Mouse (Mus musculus) MEL (cell line): ENCODE measurements around the gene Unkl. TPM values are rescaled to one million over a fixed set of nuclear protein-coding genes. Genes with fewer than 3 reads are reported as not detected.

Experiments
- DNase-seq: peaks from one replicate; pipeline ENCODE4 v3.0.0; 2011; ENCODE audit warnings: low read depth, low spot score
- H3K27ac ChIP-seq: 2 replicates; pipeline ENCODE4 v1.5.1; 2012; ENCODE audit warnings: low read depth, mild to moderate bottlenecking, control low read depth, low read length, moderate library complexity; ENCODE audit not compliant: control insufficient read depth
- H3K27me3 ChIP-seq, 2 experiments: fragments of 150-350 bp in 1 of 2; sonication (generic) in 1 of 2; 2 replicates each; pipeline ENCODE4 v1.6.1; 2012; ENCODE audit warnings: low read length in 2 of 2, mild to moderate bottlenecking in 2 of 2, improper control_type of control experiment in 1 of 2, moderate library complexity in 1 of 2; ENCODE audit not compliant: insufficient read depth in 2 of 2, control insufficient read depth in 1 of 2
- H3K36me3 ChIP-seq, 2 experiments: 2 replicates each; pipeline ENCODE4 v1.6.1; 2012 to 2014; ENCODE audit warnings: low read length in 2 of 2, improper control_type of control experiment in 1 of 2, inconsistent platforms in 1 of 2, mild to moderate bottlenecking in 1 of 2; ENCODE audit not compliant: insufficient read depth in 2 of 2, control insufficient read depth in 1 of 2
- H3K4me1 ChIP-seq, 2 experiments: fragments of 150-350 bp in 1 of 2; sonication (generic) in 1 of 2; 2 replicates each; pipeline ENCODE4 v1.6.1; 2012; ENCODE audit warnings: low read length in 2 of 2, improper control_type of control experiment in 1 of 2, mild to moderate bottlenecking in 1 of 2; ENCODE audit not compliant: insufficient read depth in 2 of 2, control insufficient read depth in 1 of 2
- H3K4me3 ChIP-seq, 2 experiments: fragments of 150-350 bp in 1 of 2; sonication (generic) in 1 of 2; 2 replicates each; pipeline ENCODE4 v1.5.1; 2012; ENCODE audit warnings: low read depth in 2 of 2, low read length in 2 of 2, mild to moderate bottlenecking in 2 of 2, moderate library complexity in 2 of 2, control low read depth in 1 of 2, improper control_type of control experiment in 1 of 2; ENCODE audit not compliant: control insufficient read depth in 1 of 2, insufficient read depth in 1 of 2
- H3K79me2 ChIP-seq: 2 replicates; pipeline ENCODE4 v1.6.1; 2012; ENCODE audit warnings: mild to moderate bottlenecking, low read length, moderate library complexity; ENCODE audit not compliant: control insufficient read depth, poor library complexity, insufficient read depth
- H3K9ac ChIP-seq: 2 replicates; pipeline ENCODE4 v1.6.1; 2012; ENCODE audit warnings: low read depth, mild to moderate bottlenecking, control low read depth, low read length, moderate library complexity; ENCODE audit not compliant: control insufficient read depth, poor library complexity, severe bottlenecking
- H3K9me3 ChIP-seq: fragments of 150-350 bp; sonication (generic); replicated peaks from 2 replicates; pipeline ENCODE4 v1.6.1; 2012; ENCODE audit warnings: mild to moderate bottlenecking, low read length, improper control_type of control experiment, moderate library complexity; ENCODE audit not compliant: insufficient read depth
- CTCF ChIP-seq, 3 experiments: IDR thresholded peaks in 2 of 3; conservative IDR thresholded peaks in 1 of 3; 2 replicates each; pipeline ENCODE4 v1.5.1; 2011 to 2012; ENCODE audit warnings: low read length in 3 of 3, low read depth in 2 of 3, mild to moderate bottlenecking in 2 of 3, improper control_type of control experiment in 1 of 3, inconsistent platforms in 1 of 3, mixed read lengths in 1 of 3, moderate library complexity in 1 of 3; ENCODE audit not compliant: control insufficient read depth in 1 of 3, insufficient read depth in 1 of 3, poor library complexity in 1 of 3, severe bottlenecking in 1 of 3
- ELF1 ChIP-seq: IDR thresholded peaks from 2 replicates; pipeline ENCODE4 v1.6.1; 2014; ENCODE audit warnings: low read depth, mild to moderate bottlenecking, inconsistent platforms, low read length, improper control_type of control experiment, moderate library complexity
- EP300 ChIP-seq, 2 experiments: IDR thresholded peaks; 2 replicates each; pipeline ENCODE4 v1.6.1; 2011; ENCODE audit warnings: improper control_type of control experiment in 2 of 2, low read length in 2 of 2, low read depth in 1 of 2, mild to moderate bottlenecking in 1 of 2
- GATA1 ChIP-seq: IDR thresholded peaks from 2 replicates; pipeline ENCODE4 v1.6.1; 2011; ENCODE audit warnings: low read depth, low read length, improper control_type of control experiment
- JUND ChIP-seq: IDR thresholded peaks from 2 replicates; pipeline ENCODE4 v1.6.1; 2011; ENCODE audit warnings: low read depth, mild to moderate bottlenecking, improper control_type of control experiment, low read length
- MAX ChIP-seq: IDR thresholded peaks from 2 replicates; pipeline ENCODE4 v1.6.1; 2011; ENCODE audit warnings: low read length, improper control_type of control experiment
- MAZ ChIP-seq: IDR thresholded peaks from 2 replicates; pipeline ENCODE4 v1.6.1; 2012; ENCODE audit warnings: low read depth, mild to moderate bottlenecking, inconsistent platforms, low read length, improper control_type of control experiment
- POLR2AphosphoS5 ChIP-seq: IDR thresholded peaks from 2 replicates; pipeline ENCODE4 v1.6.1; 2012; ENCODE audit warnings: low read depth, borderline replicate concordance, mild to moderate bottlenecking, inconsistent platforms, low read length, moderate library complexity, mixed read lengths
- RAD21 ChIP-seq: IDR thresholded peaks from 2 replicates; pipeline ENCODE4 v1.6.1; 2011; ENCODE audit warnings: mild to moderate bottlenecking, low read depth, low read length, improper control_type of control experiment
- SIN3A ChIP-seq: IDR thresholded peaks from 2 replicates; pipeline ENCODE4 v1.6.1; 2012; ENCODE audit warnings: low read length, improper control_type of control experiment, inconsistent platforms
- TBP ChIP-seq: IDR thresholded peaks from 2 replicates; pipeline ENCODE4 v1.8.0; 2011; ENCODE audit warnings: low read depth, low read length, improper control_type of control experiment
- TCF12 ChIP-seq: IDR thresholded peaks from 2 replicates; pipeline ENCODE4 v1.6.1; 2014; ENCODE audit warnings: low read depth, mild to moderate bottlenecking, inconsistent platforms, low read length, improper control_type of control experiment, moderate library complexity
- USF1 ChIP-seq: IDR thresholded peaks from 2 replicates; pipeline ENCODE4 v1.6.1; 2014; ENCODE audit warnings: low read depth, mild to moderate bottlenecking, inconsistent platforms, low read length, improper control_type of control experiment, moderate library complexity
- USF2 ChIP-seq, 2 experiments: IDR thresholded peaks; 2 replicates each; pipeline ENCODE4 v1.6.1; 2011 to 2012; ENCODE audit warnings: improper control_type of control experiment in 2 of 2, low read length in 2 of 2, borderline replicate concordance in 1 of 2, inconsistent platforms in 1 of 2, low read depth in 1 of 2, mild to moderate bottlenecking in 1 of 2; ENCODE audit not compliant: insufficient read depth in 1 of 2
- ZC3H11A ChIP-seq: IDR thresholded peaks from 2 replicates; pipeline ENCODE4 v1.6.1; 2012; ENCODE audit warnings: low read depth, mild to moderate bottlenecking, inconsistent platforms, low read length, improper control_type of control experiment
- ZKSCAN1 ChIP-seq: IDR thresholded peaks from 2 replicates; pipeline ENCODE4 v1.6.1; 2012; ENCODE audit warnings: low read depth, mild to moderate bottlenecking, inconsistent platforms, low read length, improper control_type of control experiment, moderate library complexity
- ZNF384 ChIP-seq: IDR thresholded peaks from 2 replicates; pipeline ENCODE4 v1.6.1; 2012; ENCODE audit warnings: low read depth, mild to moderate bottlenecking, inconsistent platforms, low read length, improper control_type of control experiment
- polyA plus RNA-seq, 2 experiments: library from polyadenylated mRNA; stranded (reverse) in 1 of 2; unstranded in 1 of 2; fragments of >175 nt in 1 of 2; fragments of >200 nt in 1 of 2; gene quantifications; 2 replicates each; pipeline versions ENCODE4 v1.2.1 to v1.2.4; 2012; ENCODE audit warnings: low replicate concordance in 2 of 2, low read depth in 1 of 2; ENCODE audit not compliant: insufficient read length in 2 of 2, insufficient read depth in 1 of 2, missing spikeins in 1 of 2
- total RNA-seq: library from RNA; depleted of rRNA; stranded (reverse); fragments of 300-350 nt; gene quantifications from 2 replicates; pipeline ENCODE4 v1.2.3, GENCODE M21; 2012

Gene Unkl
- total and polyA plus RNA-seq, 3 experiments = 18.0 to 42.4 TPM; not detected in 1

DNA sequence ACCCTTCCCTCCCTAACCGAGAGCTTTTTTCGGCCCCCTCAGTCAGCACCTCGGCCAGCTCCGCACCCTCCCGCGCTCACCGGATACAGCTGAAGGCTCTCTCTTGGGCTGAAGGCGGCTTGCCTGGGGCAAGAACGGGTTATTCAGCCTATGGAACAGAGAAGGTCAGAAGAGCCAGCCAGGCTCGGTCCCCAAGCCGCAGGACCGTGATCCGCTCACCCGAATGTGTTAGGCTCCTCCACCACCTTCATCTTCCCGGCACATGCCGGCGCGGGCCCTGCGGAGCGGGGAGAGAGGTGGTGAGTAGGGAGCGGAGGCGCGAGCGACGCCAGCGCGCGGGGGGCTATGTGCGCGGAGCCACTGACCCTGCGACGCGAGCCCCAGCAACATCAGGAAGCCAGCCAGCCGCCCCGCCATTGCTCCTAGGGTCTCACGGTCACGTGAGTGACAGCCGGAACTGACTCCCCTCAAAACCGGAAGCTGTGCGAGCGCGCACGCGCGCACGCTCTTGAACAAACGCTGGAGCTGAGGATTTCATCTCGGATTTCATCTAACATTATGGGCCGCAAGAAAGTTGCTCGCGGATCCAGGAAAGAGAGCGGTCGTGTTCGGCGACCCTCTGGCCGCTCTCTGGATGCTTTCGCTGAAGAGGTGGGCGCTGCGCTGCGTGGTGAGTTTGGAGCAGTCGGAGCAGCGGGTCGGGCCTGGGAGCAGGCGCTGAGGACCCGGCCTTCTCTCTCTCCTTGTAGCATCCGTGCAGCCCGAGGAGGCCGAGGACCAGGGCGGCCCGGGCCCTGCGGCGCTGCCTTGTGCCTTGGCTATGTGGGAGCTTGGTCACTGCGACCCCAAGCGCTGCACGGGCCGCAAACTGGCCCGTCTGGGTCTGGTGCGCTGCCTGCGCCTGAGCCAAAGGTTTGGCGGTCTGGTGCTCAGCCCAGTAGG, 51.8 kb downstream of the Unkl start, which contains the start of the genes Gnptg and Tsr3 (continued):
- TF ChIP-seq USF2 (IDR thresholded peaks at IDR 0.05; ENCODE audit: borderline replicate concordance in 1 of 2, insufficient read depth in 1 of 2, low read depth in 1 of 2, low read length in 2 of 2) = peak in 1 of 2 experiments; percentile 76; a peak in 3 of 4 replicates
- peak; percentile 85 for TF ChIP-seq ELF1
- peak; percentile 95 for TF ChIP-seq USF1
- no peak for TF ChIP-seq CTCF (IDR thresholded peaks at IDR 0.05 in 2 of 3, conservative IDR thresholded peaks at IDR 0.05 in 1 of 3; ENCODE audit: control insufficient read depth in 1 of 3, insufficient read depth in 1 of 3, low read depth in 2 of 3, low read length in 3 of 3, poor library complexity in 1 of 3, severe bottlenecking in 1 of 3)
- TF ChIP-seq POLR2AphosphoS5 = no peak
- TF ChIP-seq ZNF384 = no peak
- TF ChIP-seq SIN3A = peak; percentile 100
- no peak for TF ChIP-seq ZKSCAN1
- peak; percentile 89 for TF ChIP-seq MAX
- TF ChIP-seq TCF12 = peak; percentile 44; the same call in 1 of the 2 replicates

GRCm38 (mm10) chr17:25243131-25243780, 55.1 kb downstream of the Unkl start:
- peaks cover 0 to 11% of the 10 kb centered on the region in 2 experiments; a peak in 2 of 4 replicates for H3K36me3 ChIP-seq

DNA sequence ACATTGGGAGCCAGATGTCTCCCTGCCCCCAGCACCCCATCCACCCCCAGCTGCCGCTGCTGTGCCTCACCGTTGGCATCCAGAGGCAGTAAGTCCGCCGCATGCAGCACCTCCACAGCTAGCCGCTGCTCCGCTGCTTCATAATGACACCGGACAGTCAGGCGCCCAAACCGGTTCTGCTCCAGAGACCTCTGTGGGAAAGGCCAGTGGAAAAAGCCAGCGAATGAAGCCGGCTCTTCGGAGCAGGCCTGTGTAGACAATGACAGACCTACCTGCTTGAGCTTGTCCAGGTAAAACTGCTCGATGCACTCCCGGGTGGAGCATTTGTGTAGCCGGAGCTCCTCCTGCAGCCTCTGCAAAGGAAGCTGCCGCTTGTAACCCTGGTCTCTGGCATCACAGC, 56.0 kb downstream of the Unkl start:
- TF ChIP-seq JUND (no peak), TBP (no peak), EP300 (IDR thresholded peaks at IDR 0.05; ENCODE audit: low read depth in 1 of 2, low read length in 2 of 2) (no peak), ZNF384 (no peak)
- TF ChIP-seq, all 39 proteins: peak for 0
- H3K4me3 ChIP-seq = no peak overlapping the region

More at GRCm38 (mm10) chr17:25243131-25243780, 55.1 kb downstream of the Unkl start:
- Histone ChIP-seq H3K27me3 (no peaks in the 10 kb centered on the region), H3K4me3 (no peak overlapping the region), H3K79me2 (peaks cover 18% of the 10 kb centered on the region), H3K9ac (no peak overlapping the region), H3K27ac (no peak overlapping the region), H3K4me1 (peaks cover 0 to 4% of the 10 kb centered on the region in 2 experiments; a peak in 1 of 4 replicates), H3K9me3 (no peaks in the 10 kb centered on the region)
- DNase-seq = no peak
- TF ChIP-seq ZC3H11A (no peak), CTCF (IDR thresholded peaks at IDR 0.05 in 2 of 3, conservative IDR thresholded peaks at IDR 0.05 in 1 of 3; ENCODE audit: control insufficient read depth in 1 of 3, insufficient read depth in 1 of 3, low read depth in 2 of 3, low read length in 3 of 3, poor library complexity in 1 of 3, severe bottlenecking in 1 of 3) (peak; percentile 20 to 23 (median 20); a peak in 3 of 6 replicates), ZNF384 (no peak), ZKSCAN1 (no peak), MAZ (peak; percentile 51; the same call in 1 of the 2 replicates), SIN3A (no peak), MAX (no peak), RAD21 (no peak), GATA1 (no peak)

More for the DNA sequence above, 56.0 kb downstream of the Unkl start:
- peaks cover 0 to 3% of the 10 kb centered on the region in 2 experiments; a peak in 1 of 4 replicates for H3K4me1 ChIP-seq
- H3K36me3 ChIP-seq = peaks cover 0 to 9% of the 10 kb centered on the region in 2 experiments; a peak in 2 of 4 replicates
- no peak overlapping the region for H3K9ac ChIP-seq
- H3K79me2 ChIP-seq = peaks cover 18% of the 10 kb centered on the region
- DNase-seq = no peak
- no peak overlapping the region for H3K27ac ChIP-seq
- H3K27me3 ChIP-seq = no peaks in the 10 kb centered on the region
- no peaks in the 10 kb centered on the region for H3K9me3 ChIP-seq
